ENCODE assay signal across 26 mouse cellular contexts in genomic region chr1:36759076-36759475, GRCm38 (mm10). TPM values are rescaled to one million over a fixed set of nuclear protein-coding genes. Genes with fewer than 3 reads are reported as not detected.
"Had no signal": no experiment of that assay in that cellular context is flagged by ENCODE, and none has a peak within 500 bp of the region (broad histone marks: within the 10 kb centered on the region; RNA-seq: fewer than 3 reads in every experiment).

No protein-coding gene starts in this region.

- DNase-seq: liver, postnatal 0 days; lung, adult 2 months; lung, postnatal 14 days; lung, postnatal 36 days; retina, postnatal 1 day; right cerebral cortex, adult 18-20 months; right cerebral cortex, postnatal 25 days; right cerebral cortex, postnatal 4 days; spleen, adult 18-20 months; thymus, adult 18-20 months; thymus, postnatal 14 days had no signal

- H3K4me1 ChIP-seq: liver, embryonic 15.5 days; lung, embryonic 15.5 days; midbrain, embryonic 13.5 days; midbrain, embryonic 15.5 days; neural tube, embryonic 13.5 days; neural tube, embryonic 15.5 days had no signal

- H3K4me3 ChIP-seq: liver, embryonic 15.5 days; lung, embryonic 15.5 days; megakaryocyte, embryonic 14.5 days; midbrain, embryonic 13.5 days; midbrain, embryonic 15.5 days; myocyte; neural tube, embryonic 13.5 days; neural tube, embryonic 15.5 days had no signal

- H3K36me3 ChIP-seq: liver, embryonic 15.5 days; lung, embryonic 15.5 days; midbrain, embryonic 13.5 days; midbrain, embryonic 15.5 days; neural tube, embryonic 13.5 days; neural tube, embryonic 15.5 days had no signal

- H3K9me3 ChIP-seq: liver, embryonic 15.5 days; lung, embryonic 15.5 days; megakaryocyte, embryonic 14.5 days; midbrain, embryonic 13.5 days; midbrain, embryonic 15.5 days; neural tube, embryonic 13.5 days; neural tube, embryonic 15.5 days had no signal

- H3K27me3 ChIP-seq: liver, embryonic 15.5 days; lung, embryonic 15.5 days; midbrain, embryonic 13.5 days; midbrain, embryonic 15.5 days; neural tube, embryonic 13.5 days; neural tube, embryonic 15.5 days had no signal

- H3K9ac ChIP-seq: liver, embryonic 15.5 days; liver, postnatal 0 days; lung, embryonic 15.5 days; midbrain, embryonic 13.5 days; midbrain, embryonic 15.5 days; neural tube, embryonic 13.5 days; neural tube, embryonic 15.5 days had no signal

- H3K4me2 ChIP-seq: liver, embryonic 15.5 days; lung, embryonic 15.5 days; midbrain, embryonic 11.5 days; midbrain, embryonic 13.5 days; midbrain, embryonic 15.5 days; neural tube, embryonic 13.5 days; neural tube, embryonic 15.5 days had no signal

- H3K27ac ChIP-seq: liver, embryonic 15.5 days; lung, embryonic 15.5 days; macrophage; midbrain, embryonic 13.5 days; midbrain, embryonic 15.5 days; neural tube, embryonic 13.5 days; neural tube, embryonic 15.5 days had no signal

- ATAC-seq: liver, postnatal 0 days; lung, postnatal 0 days; midbrain, embryonic 13.5 days; midbrain, embryonic 15.5 days had no signal

RNA-seq across cellular contexts. Expression of gene Zap70, which starts 2.5 kb away (rescaled TPM):
- polyA plus RNA-seq: macrophage had no signal

RNA-seq across cellular contexts. Expression of gene 4933424G06Rik, which starts 49.1 kb away (rescaled TPM):
- total RNA-seq: megakaryocyte progenitor cell, adult 5-6 weeks had no signal
- polyA plus RNA-seq: liver, embryonic 15.5 days; liver, postnatal 0 days; lung, adult 2 months; lung, embryonic 15.5 days; macrophage; neural tube, embryonic 11.5 days; small intestine, adult 2 months; stomach, embryonic 14.5 days had no signal
